Mouse (Mus musculus) heart, embryonic 15.5 days (tissue): ENCODE measurements around the gene Accs. TPM values are rescaled to one million over a fixed set of nuclear protein-coding genes. Genes with fewer than 3 reads are reported as not detected.

ENCODE experiments used
- ATAC-seq: fragments of 200-750 bp; cut with Nextera tagmentation; replicated peaks from 2 replicates; pipeline ENCODE4 v1.8.0; 2017; ENCODE audit warnings: low read depth, moderate TSS enrichment; ENCODE audit not compliant: insufficient number of reproducible peaks, insufficient read depth, low FRiP score
- H3K27ac ChIP-seq: fragments of 300-500 bp; sonication (generic); 2 replicates; pipeline ENCODE4 v1.5.1; 2015; ENCODE audit warnings: mild to moderate bottlenecking, inconsistent platforms
- H3K27me3 ChIP-seq: fragments of 300-500 bp; sonication (generic); 2 replicates; pipeline ENCODE4 v1.6.1; 2015; ENCODE audit warnings: inconsistent platforms
- H3K36me3 ChIP-seq: fragments of 300-500 bp; sonication (generic); 2 replicates; pipeline ENCODE4 v1.6.1; 2015; ENCODE audit warnings: mild to moderate bottlenecking, inconsistent platforms
- H3K4me1 ChIP-seq: fragments of 300-500 bp; sonication (generic); replicated peaks from 2 replicates; pipeline ENCODE4 v1.6.1; 2015; ENCODE audit warnings: inconsistent platforms
- H3K4me2 ChIP-seq: fragments of 300-500 bp; sonication (generic); 2 replicates; pipeline ENCODE4 v1.6.1; 2015; ENCODE audit warnings: inconsistent platforms, mild to moderate bottlenecking, moderate library complexity
- H3K4me3 ChIP-seq: fragments of 300-500 bp; sonication (generic); 2 replicates; pipeline ENCODE4 v1.5.1; 2015; ENCODE audit warnings: mild to moderate bottlenecking, inconsistent platforms
- H3K9ac ChIP-seq: fragments of 300-500 bp; sonication (generic); 2 replicates; pipeline ENCODE4 v1.6.1; 2015; ENCODE audit warnings: mild to moderate bottlenecking, inconsistent platforms
- H3K9me3 ChIP-seq: fragments of 300-500 bp; sonication (generic); replicated peaks from 2 replicates; pipeline ENCODE4 v1.6.1; 2016; ENCODE audit warnings: inconsistent platforms
- WGBS: fragments of 180-500 bp; shearing (Covaris S2); methylation state at CpG from one replicate; pipeline ENCODE4 v1.1.7; 2015; ENCODE audit warnings: mixed read lengths; 5-methylcytosine and 5-hydroxymethylcytosine counted together
- polyA plus RNA-seq: library from polyadenylated mRNA; unstranded; fragments of >200 nt; fragmentation: Nextera tagmentation; extraction: Ambion mirVana; gene quantifications from 2 replicates; pipeline ENCODE4 v1.2.1, GENCODE M21; 2015

Gene Accs
- polyA plus RNA-seq, 1 experiment from 2014 or later: 5.9 TPM

DNA sequence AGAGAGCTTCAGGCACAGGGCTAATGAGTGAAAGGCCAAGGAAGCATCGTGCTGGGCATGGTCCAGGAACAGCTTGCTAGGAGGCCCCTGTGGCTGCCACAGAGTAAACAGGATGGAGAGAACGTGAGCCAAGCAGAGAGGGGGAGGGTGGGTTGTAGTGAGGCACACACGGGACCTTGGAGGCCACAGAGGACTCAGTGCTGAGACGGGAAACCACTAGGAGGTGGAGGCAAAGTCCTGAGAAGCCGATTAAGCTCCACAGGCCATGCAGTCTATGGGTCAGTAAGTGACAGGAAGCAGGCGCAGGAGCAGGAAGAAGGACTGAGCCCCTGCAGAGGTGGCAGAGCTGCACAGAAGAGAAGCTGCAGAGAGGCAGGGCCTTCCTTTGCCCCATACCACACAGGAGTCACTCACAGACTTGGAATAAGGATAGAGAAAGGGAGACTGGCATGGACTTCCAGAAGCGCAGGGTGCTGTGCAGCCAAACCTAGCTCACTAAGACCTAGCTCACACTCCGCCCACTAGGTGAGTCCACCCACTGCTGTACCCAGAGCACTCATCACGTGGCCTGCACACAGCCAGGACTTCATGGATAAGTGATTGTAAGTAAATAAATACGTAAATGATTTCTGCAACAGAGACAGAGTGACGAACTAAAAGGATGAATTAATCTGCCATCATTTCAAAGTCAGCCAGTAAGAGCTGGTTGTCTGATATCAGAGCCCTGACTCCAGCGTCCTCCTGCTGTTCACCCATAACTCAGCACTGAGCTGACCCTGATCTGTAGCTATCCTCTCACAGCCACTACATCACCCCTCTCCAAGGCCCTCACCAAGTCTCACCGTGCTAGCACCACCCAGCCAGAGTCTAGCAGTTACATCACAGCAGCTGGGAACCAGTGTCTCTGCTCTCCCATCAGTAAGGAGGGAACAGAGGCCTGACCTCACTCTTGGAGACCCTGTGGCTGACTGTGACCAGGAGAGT, 57.9 kb downstream of the Accs start:
- no peak overlapping the region for H3K9ac ChIP-seq
- 53% methylated on average over 13 of the region's 13 CpGs for WGBS

DNA sequence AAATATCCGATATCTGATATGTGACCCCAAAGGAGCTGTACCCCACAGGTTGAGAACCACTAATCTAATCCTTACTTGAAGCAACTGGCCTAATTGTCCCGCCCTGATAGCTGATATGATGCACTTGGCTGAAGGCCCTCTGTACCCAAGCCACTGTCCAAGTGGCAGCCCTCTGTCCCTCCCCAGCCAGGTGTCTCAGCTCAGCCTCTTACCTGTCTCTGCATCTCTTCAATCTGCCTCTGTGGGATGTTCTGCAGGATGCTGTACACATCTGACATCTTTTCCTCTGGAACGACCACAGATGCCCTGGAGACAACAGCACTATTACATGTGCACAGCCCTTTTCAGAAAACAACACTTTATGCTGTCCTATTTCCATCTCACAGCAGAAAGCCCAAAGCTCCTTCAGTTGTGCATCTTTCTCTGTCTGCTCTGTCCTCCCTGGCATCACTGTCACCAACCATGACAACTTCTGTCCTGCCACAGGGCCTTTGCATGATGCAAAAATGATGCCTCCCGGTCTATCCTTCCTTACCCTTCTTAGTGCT, 58.9 kb downstream of the Accs start:
- Histone ChIP-seq H3K27ac (peak overlapping the region; percentile 69), H3K4me1 (peaks cover 10% of the 10 kb centered on the region), H3K4me2 (no peak overlapping the region), H3K9me3 (no peaks in the 10 kb centered on the region), H3K36me3 (peaks cover 23% of the 10 kb centered on the region), H3K9ac (no peak overlapping the region), H3K27me3 (no peaks in the 10 kb centered on the region), H3K4me3 (no peak overlapping the region)
- whole genome bisulfite sequencing: 76% methylated on average over 4 of the region's 4 CpGs
- ATAC-seq: no peak

More for the DNA sequence above, 57.9 kb downstream of the Accs start:
- Histone ChIP-seq H3K27ac (peak overlapping the region; percentile 69), H3K9me3 (no peaks in the 10 kb centered on the region), H3K27me3 (no peaks in the 10 kb centered on the region), H3K36me3 (peaks cover 26% of the 10 kb centered on the region), H3K4me2 (no peak overlapping the region), H3K4me1 (peaks cover 11% of the 10 kb centered on the region), H3K4me3 (no peak overlapping the region)
- peak; percentile 82 for ATAC-seq

GRCm38 (mm10) chr2:93788557-93788956, 61.2 kb downstream of the Accs start:
- ATAC-seq: no peak
- Histone ChIP-seq H3K27me3 (no peaks in the 10 kb centered on the region), H3K4me2 (no peak overlapping the region), H3K36me3 (peaks cover 11% of the 10 kb centered on the region; the same call in 1 of the 2 replicates), H3K4me1 (peaks cover 12% of the 10 kb centered on the region), H3K9ac (no peak overlapping the region), H3K27ac (no peak overlapping the region), H3K4me3 (no peak overlapping the region), H3K9me3 (no peaks in the 10 kb centered on the region)
- 73% methylated on average over 5 of the region's 5 CpGs for WGBS

DNA sequence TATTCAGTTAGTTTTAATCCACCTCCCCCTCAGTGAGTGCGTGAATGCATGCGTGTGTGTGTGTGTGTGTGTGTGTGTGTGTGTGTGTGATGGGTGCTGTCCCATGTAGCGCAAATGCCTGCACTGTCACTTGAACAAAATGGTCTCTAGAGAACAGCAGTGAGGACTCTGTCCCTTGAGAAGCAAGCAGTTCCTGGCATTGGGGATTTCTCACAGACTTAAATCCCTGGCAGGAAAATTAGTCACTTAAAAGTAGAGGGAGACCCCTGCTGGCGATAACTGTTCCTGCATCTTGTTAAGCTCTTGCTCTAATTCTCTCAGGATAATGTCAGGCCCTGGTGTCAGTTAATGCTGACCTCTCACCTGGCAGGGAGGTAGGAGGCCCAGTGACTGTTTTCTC, 63.6 kb downstream of the Accs start:
- Histone ChIP-seq H3K4me1 (peaks cover 2% of the 10 kb centered on the region; the same call in 1 of the 2 replicates), H3K4me2 (no peak overlapping the region), H3K9ac (no peak overlapping the region), H3K4me3 (no peak overlapping the region), H3K9me3 (no peaks in the 10 kb centered on the region), H3K27me3 (no peaks in the 10 kb centered on the region), H3K27ac (no peak overlapping the region), H3K36me3 (peaks cover 12% of the 10 kb centered on the region; the same call in 1 of the 2 replicates)
- no peak for ATAC-seq
- WGBS: 45% methylated on average over 4 of the region's 4 CpGs

DNA sequence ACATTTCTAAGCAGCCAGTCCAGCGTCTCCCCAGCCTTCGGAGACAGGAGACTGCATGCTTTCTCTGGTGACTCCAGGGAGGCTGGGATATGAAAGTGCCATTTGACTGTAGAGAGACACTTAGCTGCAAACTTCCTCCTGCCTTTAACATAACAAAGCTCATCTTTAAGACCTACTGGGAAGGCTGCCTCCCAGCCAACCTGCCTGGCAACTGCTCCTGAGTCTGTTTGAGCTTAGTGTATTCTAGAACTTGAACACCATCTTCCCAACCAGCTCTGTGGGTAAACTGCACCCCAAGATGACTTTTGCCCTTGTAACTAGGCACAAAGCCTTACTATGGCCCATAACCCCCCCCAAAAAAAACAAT, 64.3 kb downstream of the Accs start:
- Histone ChIP-seq H3K4me3 (no peak overlapping the region), H3K27ac (no peak overlapping the region), H3K36me3 (peaks cover 12% of the 10 kb centered on the region; the same call in 1 of the 2 replicates), H3K4me1 (peaks cover 2% of the 10 kb centered on the region; the same call in 1 of the 2 replicates), H3K27me3 (no peaks in the 10 kb centered on the region), H3K9me3 (no peaks in the 10 kb centered on the region), H3K9ac (no peak overlapping the region), H3K4me2 (no peak overlapping the region)
- no peak for ATAC-seq
- 75% methylated on average over 2 of the region's 2 CpGs for WGBS

DNA sequence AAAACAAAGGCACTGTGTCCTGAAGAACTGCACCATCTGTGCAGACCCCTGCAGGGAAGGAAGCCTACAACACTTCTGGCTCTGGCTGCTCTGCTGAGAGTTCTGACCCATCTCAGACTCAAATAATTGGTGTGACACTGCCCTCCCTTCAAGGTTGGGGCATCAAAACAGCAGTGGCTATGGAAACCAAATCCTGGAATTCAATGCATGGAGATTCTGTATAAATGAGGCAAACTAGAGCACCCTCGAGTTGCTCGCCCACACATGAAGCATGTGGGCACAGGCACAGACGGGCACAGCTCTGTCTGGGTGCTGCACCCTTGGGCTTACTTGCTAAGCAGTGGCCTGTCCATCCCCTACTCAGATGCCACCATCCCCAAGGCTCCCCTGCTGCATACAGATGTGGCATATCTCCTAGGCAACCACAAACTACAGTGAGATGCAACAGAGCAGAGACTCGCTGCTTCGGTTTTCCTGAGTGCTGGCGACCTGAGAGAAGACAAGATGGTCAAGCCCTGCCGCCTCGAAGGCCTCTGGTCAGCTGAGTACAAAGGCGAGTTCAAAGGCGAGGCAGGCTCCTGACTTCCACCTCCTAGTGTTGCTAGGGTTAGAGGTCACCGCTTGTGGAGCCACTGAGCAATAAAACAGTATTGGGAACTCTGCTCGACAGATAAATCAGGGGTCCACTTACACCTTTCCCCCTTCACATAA, 64.9 kb downstream of the Accs start:
- H3K4me1 ChIP-seq: peaks cover 4% of the 10 kb centered on the region
- H3K4me2 ChIP-seq: no peak overlapping the region
- H3K9ac ChIP-seq: no peak overlapping the region
- ATAC-seq: no peak
- WGBS: 67% methylated on average over 12 of the region's 12 CpGs
- no peak overlapping the region for H3K27ac ChIP-seq
- no peaks in the 10 kb centered on the region for H3K9me3 ChIP-seq
- no peaks in the 10 kb centered on the region for H3K27me3 ChIP-seq
- no peak overlapping the region for H3K4me3 ChIP-seq
- peaks cover 12% of the 10 kb centered on the region; the same call in 1 of the 2 replicates for H3K36me3 ChIP-seq

- no peak overlapping the region for H3K4me3 ChIP-seq
- 0 out of 2 replicates have a peak overlapping the region, but pooled peaks have one; percentile 4 for H3K9ac ChIP-seq
- no peaks in the 10 kb centered on the region for H3K9me3 ChIP-seq
- 69% methylated on average over 9 of the region's 9 CpGs for WGBS
- no peak for ATAC-seq
- H3K36me3 ChIP-seq: peaks cover 12% of the 10 kb centered on the region; the same call in 1 of the 2 replicates
- H3K27me3 ChIP-seq: no peaks in the 10 kb centered on the region
- no peak overlapping the region for H3K4me2 ChIP-seq
- no peak overlapping the region for H3K27ac ChIP-seq
- peaks cover 13% of the 10 kb centered on the region for H3K4me1 ChIP-seq
Observed at GRCm38 (mm10) chr2:93783926-93784539, 65.7 kb downstream of the Accs start.

Other genes starting within 250 kb of the Accs start
- 0.04 and 0.11 TPM in 2 replicates for gene Alx4, start 207.6 kb downstream of the Accs start, polyA plus RNA-seq
- 57.6 and 83.1 TPM in 2 replicates for gene Ext2, start 27.4 kb downstream of the Accs start, polyA plus RNA-seq
- not detected in 2 replicates for gene Accsl, start 19.2 kb upstream of the Accs start, polyA plus RNA-seq
- gene Gm13889, start 107.3 kb upstream of the Accs start, polyA plus RNA-seq: 7.6 and 9.4 TPM in 2 replicates
- gene Gm27027, start 146.4 kb upstream of the Accs start, polyA plus RNA-seq: not detected in 2 replicates
- 59.2 and 64.7 TPM in 2 replicates for gene Alkbh3, start 160.9 kb upstream of the Accs start, polyA plus RNA-seq